Mouse (Mus musculus): ENCODE data around the gene Zbtb34. TPM values are rescaled to one million over a fixed set of nuclear protein-coding genes. Genes with fewer than 3 reads are reported as not detected.

Zbtb34 gene
- 2.2 TPM for polyA plus RNA-seq (2014; fragmentation: Illumina TruSeq; extraction: RNeasy Lipid Tissue Mini Kit (QIAGEN cat#74804); ENCODE audit: insufficient read depth, low read depth, low replicate concordance)

GRCm38 (mm10) chr2:33430771-33431699 lies at the start of gene Zbtb34:
TSS of gene Zbtb34 (minus strand) at chr2:33431324.

DNA sequence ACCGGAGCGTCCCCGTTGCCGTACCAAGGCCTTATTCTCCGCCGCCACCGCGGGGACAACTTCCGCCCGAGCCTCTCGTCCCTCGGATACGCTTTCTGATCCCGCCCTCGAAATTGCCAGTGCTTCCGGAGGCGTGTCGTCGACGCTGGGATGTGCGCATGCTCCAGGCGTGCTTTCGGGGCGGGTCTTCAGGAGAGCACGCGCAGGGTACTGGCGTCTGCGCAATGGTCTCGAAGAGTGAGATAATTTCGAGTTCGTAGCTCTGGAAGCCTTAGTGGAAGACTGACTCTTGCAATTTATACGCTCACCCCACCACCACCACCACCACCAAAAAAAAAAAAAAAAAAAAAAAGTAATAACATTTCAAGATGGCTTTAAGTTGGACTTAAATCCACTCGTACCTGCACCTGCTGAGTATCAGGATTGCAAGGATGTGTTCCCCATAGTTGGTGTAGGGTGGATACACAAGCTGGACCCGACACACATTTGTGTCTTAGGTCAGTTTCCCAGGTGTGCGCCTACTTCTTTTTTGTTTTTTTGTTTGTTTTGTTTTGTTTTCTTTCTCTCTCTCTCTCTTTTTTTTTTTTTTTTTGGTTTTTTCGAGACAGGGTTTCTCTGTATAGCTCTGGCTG lies 37.5 kb upstream of the Zbtb34 start, which contains the start of gene Zbtb43:
Gene Zbtb43 (minus strand): TSS at position 94 of the 632 bp plus-strand sequence.

DNA sequence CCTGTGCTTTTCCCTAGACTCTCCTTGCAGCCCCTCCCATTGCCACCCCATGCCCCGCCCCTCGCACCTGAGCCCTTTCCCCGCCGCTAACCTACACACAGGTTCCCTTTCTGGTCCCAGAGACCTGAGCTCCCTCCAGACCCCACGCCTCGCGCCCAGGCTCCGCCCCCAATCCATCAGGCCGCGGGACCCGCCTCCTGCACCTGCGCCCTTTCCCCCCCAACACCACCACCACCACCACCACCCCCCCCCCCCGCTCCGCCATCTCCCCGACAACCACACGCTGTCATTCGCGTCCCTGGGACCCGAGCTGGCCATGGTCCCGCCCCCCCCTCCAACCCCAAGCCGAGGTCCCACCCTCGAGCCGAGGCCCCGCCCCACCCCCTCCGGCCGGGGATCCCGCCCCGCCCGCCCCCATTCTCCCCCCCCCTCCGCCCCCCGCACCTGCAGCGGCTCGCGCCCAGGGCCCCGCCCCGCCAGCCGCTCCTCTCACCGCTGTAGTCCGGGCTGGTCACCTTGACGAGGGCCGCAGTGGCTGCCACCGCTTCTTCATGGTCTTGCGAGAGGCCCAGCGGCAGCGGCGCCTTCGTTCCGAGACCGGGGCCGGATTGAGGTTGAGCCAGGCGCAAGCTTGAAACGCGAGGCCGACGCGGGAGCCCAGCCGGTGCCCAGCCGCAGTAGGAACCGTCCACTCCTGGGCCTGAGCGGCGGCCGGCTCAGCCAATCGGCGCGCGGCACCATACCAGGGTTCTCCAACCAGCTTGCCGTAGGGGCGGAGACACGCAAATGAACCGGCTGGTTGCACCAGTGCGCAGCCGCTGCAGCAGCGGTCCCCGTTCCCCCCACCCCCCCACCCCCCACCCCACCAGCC lies 60.1 kb downstream of the Zbtb34 start, which contains the start of gene Ralgps1:
Gene Ralgps1 (minus strand): TSS at position 710 of the 871 bp plus-strand sequence.

Other genes with a start within 250 kb of the Zbtb34 start
- gene Angptl2, start 215.3 kb downstream of the Zbtb34 start, polyA plus RNA-seq (2014; fragmentation: Illumina TruSeq; extraction: RNeasy Lipid Tissue Mini Kit (QIAGEN cat#74804); ENCODE audit: insufficient read depth, low read depth, low replicate concordance), result 24.0 TPM
- 1.00 TPM for gene Ralgps1, start 59.8 kb downstream of the Zbtb34 start, polyA plus RNA-seq (2014; fragmentation: Illumina TruSeq; extraction: RNeasy Lipid Tissue Mini Kit (QIAGEN cat#74804); ENCODE audit: insufficient read depth, low read depth, low replicate concordance)
- 5.2 TPM for gene Zbtb43, start 37.2 kb upstream of the Zbtb34 start, polyA plus RNA-seq (2014; fragmentation: Illumina TruSeq; extraction: RNeasy Lipid Tissue Mini Kit (QIAGEN cat#74804); ENCODE audit: insufficient read depth, low read depth, low replicate concordance)
- 0.10 TPM for gene Lmx1b, start 209.2 kb upstream of the Zbtb34 start, polyA plus RNA-seq (2014; fragmentation: Illumina TruSeq; extraction: RNeasy Lipid Tissue Mini Kit (QIAGEN cat#74804); ENCODE audit: insufficient read depth, low read depth, low replicate concordance)